Mouse (Mus musculus): ENCODE data around the gene Atp2b2. TPM values are rescaled to one million over a fixed set of nuclear protein-coding genes. Genes with fewer than 3 reads are reported as not detected.

Atp2b2 gene
- total RNA-seq (2017), result not detected in 3 replicates

DNA sequence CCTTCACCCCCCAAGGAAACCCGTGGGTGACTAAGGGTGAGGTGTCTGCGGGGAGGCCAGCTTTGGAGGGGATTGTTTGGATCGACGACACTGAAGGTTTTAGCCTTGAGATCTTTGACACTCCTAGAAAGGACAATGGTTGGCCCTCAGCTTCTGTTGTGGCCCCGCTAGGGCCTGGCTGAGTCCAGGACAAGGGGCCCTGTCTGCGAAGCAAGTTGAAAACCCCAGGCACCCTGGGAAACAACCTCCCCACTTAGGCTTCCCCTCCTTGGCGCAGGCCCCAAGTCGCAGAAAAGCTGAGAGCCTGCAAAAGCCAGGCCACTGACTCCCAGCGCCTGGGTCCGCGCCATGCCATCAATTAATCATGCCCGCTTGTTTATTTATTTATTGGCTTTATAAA lies at the start of gene Atp2b2:
Gene Atp2b2 (minus strand): TSS at position 282 of the 400 bp plus-strand sequence.
- ATAC-seq (replicated peaks; ENCODE audit: insufficient number of reproducible peaks, low FRiP score, low TSS enrichment, poor library complexity, severe bottlenecking), result no peak

DNA sequence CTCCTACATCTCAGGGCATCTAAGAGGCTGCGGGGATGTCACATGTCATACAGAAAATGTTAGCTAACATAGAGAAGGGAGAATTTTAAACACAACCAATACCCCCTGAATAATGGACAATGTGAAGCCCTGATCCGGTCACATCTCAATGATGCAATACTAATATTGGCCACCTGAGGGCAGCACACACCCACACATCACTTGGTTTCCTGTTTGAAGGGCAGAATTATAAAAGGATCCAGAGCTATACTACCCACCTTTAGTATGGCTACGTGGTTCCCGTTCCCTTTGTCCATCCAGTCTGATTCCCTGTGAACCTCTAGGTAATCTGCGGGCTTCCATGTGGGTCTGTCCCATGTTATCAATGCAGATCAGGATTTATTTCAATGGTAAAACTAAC lies 47.2 kb upstream of the Atp2b2 start:
- peak; percentile 38; the same call in 1 of the 2 replicates for ATAC-seq (replicated peaks; ENCODE audit: insufficient number of reproducible peaks, low FRiP score, low TSS enrichment, poor library complexity, severe bottlenecking)

- no peak for ATAC-seq (replicated peaks; ENCODE audit: insufficient number of reproducible peaks, low FRiP score, low TSS enrichment, poor library complexity, severe bottlenecking)
Measured at GRCm38 (mm10) chr6:114087106-114087505, 44.7 kb upstream of the Atp2b2 start.

GRCm38 (mm10) chr6:114078556-114078955 lies 36.1 kb upstream of the Atp2b2 start:
- no peak for ATAC-seq (replicated peaks; ENCODE audit: insufficient number of reproducible peaks, low FRiP score, low TSS enrichment, poor library complexity, severe bottlenecking)

GRCm38 (mm10) chr6:114076560-114076959 lies 34.1 kb upstream of the Atp2b2 start:
- ATAC-seq (replicated peaks; ENCODE audit: insufficient number of reproducible peaks, low FRiP score, low TSS enrichment, poor library complexity, severe bottlenecking), result no peak

- no peak for ATAC-seq (replicated peaks; ENCODE audit: insufficient number of reproducible peaks, low FRiP score, low TSS enrichment, poor library complexity, severe bottlenecking)
Measured at GRCm38 (mm10) chr6:114076061-114076460, 33.6 kb upstream of the Atp2b2 start.

DNA sequence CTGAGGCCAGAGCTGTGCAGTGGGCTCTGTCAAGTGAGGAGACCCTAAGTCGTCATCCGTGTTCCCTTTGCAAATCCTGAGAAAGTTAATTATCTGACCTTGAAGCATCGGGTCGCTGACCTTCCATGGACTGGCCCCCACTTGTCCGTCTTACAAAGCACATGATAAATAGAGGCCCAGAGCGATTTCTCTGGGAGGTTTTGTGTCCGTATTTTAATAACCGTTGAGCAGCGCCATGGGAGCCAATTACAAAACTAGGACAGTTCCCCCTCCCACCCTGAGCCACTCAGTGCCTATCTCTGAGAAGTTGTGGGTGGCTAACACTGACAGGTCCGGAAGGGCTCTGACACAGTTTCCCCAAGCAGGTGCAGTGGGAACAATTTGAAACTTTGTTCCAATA lies 32.5 kb upstream of the Atp2b2 start:
- no peak for ATAC-seq (replicated peaks; ENCODE audit: insufficient number of reproducible peaks, low FRiP score, low TSS enrichment, poor library complexity, severe bottlenecking)

DNA sequence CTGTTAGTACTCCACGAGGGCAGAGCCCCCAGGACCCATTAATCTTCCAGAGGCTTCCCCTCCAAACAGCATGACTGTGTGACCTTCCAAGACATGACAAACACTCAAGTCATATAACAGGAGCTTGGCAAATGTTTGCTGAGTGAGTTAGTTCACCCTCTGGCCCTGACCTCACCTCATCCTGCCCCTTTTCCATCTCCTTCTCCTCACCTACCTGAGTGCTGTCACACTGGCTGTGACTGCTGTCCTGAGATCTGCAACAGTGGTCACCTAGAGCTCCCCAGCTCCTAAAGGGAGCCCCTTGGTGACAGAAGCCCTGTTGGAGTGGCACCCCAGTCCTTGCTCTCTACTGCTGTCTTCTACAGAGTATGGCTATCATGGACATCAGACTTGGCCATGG lies 31.8 kb upstream of the Atp2b2 start:
- ATAC-seq (replicated peaks; ENCODE audit: insufficient number of reproducible peaks, low FRiP score, low TSS enrichment, poor library complexity, severe bottlenecking), result no peak

DNA sequence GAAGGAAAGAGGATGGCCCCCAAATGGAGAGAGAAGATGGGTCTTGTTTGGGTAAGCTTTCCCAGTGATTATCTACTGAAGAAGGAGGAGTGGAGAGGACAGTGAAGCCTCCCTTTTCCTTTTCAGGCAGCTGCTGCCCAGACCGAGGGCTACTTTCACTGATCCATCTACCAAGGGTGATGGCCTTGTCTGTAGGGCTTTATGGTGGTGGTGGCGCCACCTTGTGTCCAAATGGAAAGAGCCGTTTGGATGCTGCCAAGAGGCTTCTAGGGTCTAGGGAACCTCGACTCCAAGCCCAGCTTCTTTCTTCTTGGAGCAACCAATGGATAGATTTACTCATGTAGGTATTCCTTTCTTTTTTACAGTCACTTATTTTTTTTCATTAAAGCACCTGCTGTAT lies 29.2 kb upstream of the Atp2b2 start:
- no peak for ATAC-seq (replicated peaks; ENCODE audit: insufficient number of reproducible peaks, low FRiP score, low TSS enrichment, poor library complexity, severe bottlenecking)

- ATAC-seq (replicated peaks; ENCODE audit: insufficient number of reproducible peaks, low FRiP score, low TSS enrichment, poor library complexity, severe bottlenecking), result no peak
Measured at GRCm38 (mm10) chr6:114063100-114063499, 20.7 kb upstream of the Atp2b2 start.

GRCm38 (mm10) chr6:114062688-114063087 lies 20.3 kb upstream of the Atp2b2 start:
- ATAC-seq (replicated peaks; ENCODE audit: insufficient number of reproducible peaks, low FRiP score, low TSS enrichment, poor library complexity, severe bottlenecking), result no peak

DNA sequence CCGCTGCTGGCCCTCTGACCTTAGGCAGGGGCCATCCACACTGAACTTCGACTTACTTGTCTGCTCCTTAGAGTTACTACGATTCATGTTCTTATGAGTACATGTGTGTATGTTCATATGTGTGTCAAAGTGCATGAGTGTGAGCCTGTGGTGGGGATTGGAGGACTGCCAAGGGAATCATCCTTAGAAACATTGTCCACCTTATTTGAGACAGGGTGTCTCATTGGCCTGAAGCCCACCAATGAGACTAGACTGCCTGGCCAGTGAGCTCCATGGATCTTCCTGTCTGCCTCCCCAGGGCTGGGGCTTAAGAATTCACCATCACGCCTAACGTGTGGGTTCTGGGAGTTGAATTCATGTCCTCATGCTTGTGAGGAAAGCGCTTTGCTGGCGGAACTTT lies 16.8 kb upstream of the Atp2b2 start:
- no peak for ATAC-seq (replicated peaks; ENCODE audit: insufficient number of reproducible peaks, low FRiP score, low TSS enrichment, poor library complexity, severe bottlenecking)

GRCm38 (mm10) chr6:114058030-114058808 lies 15.8 kb upstream of the Atp2b2 start:
- ATAC-seq (replicated peaks; ENCODE audit: insufficient number of reproducible peaks, low FRiP score, low TSS enrichment, poor library complexity, severe bottlenecking), result no peak

DNA sequence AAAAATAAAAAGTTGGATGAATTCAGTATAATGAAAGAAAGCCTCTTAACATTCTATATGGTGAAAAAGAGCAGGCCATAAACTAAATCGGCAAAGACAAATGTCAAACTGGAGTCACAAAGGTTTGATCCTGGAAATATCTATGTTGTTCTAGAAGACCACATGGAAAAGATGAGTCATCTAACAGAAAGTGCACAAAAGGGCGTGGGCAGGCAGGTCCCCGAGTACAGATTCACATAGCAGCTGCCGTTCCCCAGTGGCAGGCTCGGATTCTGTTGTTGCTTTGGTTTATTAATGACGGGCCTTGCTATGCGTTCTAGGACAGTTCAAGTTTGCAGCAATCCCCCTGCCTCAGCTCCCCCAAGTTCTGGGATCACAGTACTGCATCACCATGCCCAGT lies 12.9 kb upstream of the Atp2b2 start:
- no peak for ATAC-seq (replicated peaks; ENCODE audit: insufficient number of reproducible peaks, low FRiP score, low TSS enrichment, poor library complexity, severe bottlenecking)

GRCm38 (mm10) chr6:114044962-114045361 lies 2.5 kb upstream of the Atp2b2 start:
- no peak for ATAC-seq (replicated peaks; ENCODE audit: insufficient number of reproducible peaks, low FRiP score, low TSS enrichment, poor library complexity, severe bottlenecking)

DNA sequence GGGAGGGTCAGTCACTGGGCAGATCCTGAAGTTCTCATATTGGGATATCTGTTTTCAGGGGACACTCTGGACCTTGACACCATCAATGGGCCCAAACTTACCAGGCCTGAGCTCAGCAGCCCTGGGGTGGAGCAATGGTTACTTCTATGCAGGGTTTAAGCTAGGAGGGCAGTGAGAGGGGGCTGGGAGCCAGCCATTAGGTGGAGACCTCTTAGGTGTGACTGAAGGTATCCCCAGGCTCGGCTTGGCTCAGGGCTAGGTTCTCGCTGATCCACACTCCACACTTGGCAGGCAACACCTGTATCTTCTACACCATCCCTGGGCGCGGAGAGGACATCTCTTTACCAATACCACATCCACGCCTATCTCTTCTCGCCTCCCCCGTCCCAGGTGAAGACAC lies 423 bp upstream of the Atp2b2 start:
- no peak for ATAC-seq (replicated peaks; ENCODE audit: insufficient number of reproducible peaks, low FRiP score, low TSS enrichment, poor library complexity, severe bottlenecking)

GRCm38 (mm10) chr6:114041911-114042284 lies 515 bp downstream of the Atp2b2 start:
- ATAC-seq (replicated peaks; ENCODE audit: insufficient number of reproducible peaks, low FRiP score, low TSS enrichment, poor library complexity, severe bottlenecking), result no peak

GRCm38 (mm10) chr6:114041097-114041910 lies 1.1 kb downstream of the Atp2b2 start:
- ATAC-seq (replicated peaks; ENCODE audit: insufficient number of reproducible peaks, low FRiP score, low TSS enrichment, poor library complexity, severe bottlenecking), result no peak

DNA sequence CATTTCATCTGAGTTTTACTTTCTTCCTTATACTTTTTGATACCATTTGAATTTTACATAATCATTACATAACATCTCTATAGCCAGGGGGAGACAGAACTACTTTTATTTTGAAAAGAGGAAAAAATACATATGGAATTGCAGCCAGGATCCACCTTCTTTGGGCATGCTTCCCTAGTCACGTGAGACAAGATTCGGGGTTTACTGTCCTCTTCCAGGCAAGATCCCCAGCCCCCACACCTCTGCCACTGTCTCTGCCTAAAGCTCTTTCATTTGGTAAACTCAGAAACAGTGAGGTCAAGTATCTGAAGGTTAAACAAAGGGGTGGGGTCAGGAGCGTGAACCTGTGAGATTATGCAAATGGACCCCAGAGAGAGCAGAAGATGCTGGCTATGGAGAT lies 6.7 kb downstream of the Atp2b2 start:
- ATAC-seq (replicated peaks; ENCODE audit: insufficient number of reproducible peaks, low FRiP score, low TSS enrichment, poor library complexity, severe bottlenecking), result no peak

GRCm38 (mm10) chr6:114032822-114033221 lies 9.6 kb downstream of the Atp2b2 start:
- ATAC-seq (replicated peaks; ENCODE audit: insufficient number of reproducible peaks, low FRiP score, low TSS enrichment, poor library complexity, severe bottlenecking), result no peak

Measured in monocyte, adult 5-6 weeks (primary cell).